Mouse (Mus musculus) kidney, adult 2 months (tissue): ENCODE data around the gene She.

Experiments
- CTCF ChIP-seq: fragments of 200-500 bp; conservative IDR thresholded peaks from 2 replicates; pipeline ENCODE4 v1.5.1; 2011; ENCODE audit warnings: low read depth, mild to moderate bottlenecking, control low read depth, low read length, moderate library complexity, mixed read lengths; ENCODE audit not compliant: insufficient read depth, insufficient read length
- POLR2A ChIP-seq: fragments of 200-500 bp; IDR thresholded peaks from one replicate; pipeline ENCODE4 v1.6.1; 2011; ENCODE audit warnings: low read depth, low read length, control low read depth

DNA sequence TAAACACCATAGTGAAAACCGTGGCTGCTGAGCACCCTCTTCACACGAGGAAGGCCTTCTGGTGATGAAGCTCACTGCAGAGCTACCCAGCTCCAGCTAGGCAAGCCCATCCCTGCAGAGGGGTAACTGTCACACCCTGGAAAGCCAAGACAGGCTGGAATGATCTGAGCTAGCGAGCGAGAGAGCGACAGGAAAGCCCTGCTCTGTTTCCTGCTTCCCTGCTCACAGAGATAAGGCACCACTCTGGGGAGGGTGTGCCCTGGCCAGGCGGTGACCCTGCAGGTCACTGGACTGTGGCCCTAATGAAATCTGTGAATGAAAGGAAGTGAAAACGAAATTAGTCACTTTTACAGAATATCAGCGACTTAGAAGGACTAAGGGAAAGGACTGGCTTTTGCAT is 4.2 kb downstream of the She start:
- TF ChIP-seq POLR2A (no peak), CTCF (no peak)
